Mouse (Mus musculus): ENCODE data around the gene Mtap.

Mtap gene

DNA sequence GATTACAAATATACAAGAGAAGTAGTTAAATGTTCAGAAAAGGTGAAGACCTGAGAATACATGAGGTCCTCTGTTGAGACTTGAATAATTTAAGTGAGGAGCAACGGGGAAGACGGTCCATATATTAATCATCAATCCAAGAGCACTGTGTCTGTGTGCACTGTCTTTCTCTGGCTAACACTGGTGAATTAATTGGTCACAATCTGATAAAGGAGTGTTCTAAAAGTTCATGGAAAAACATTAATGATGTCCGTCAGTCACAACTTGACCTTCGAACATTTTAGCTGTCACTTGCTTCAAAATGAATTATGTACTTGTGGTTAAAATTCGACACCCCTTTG lies 8.0 kb upstream of the Mtap start:
- in situ Hi-C loops (cut with MboI; ENCODE audit: low pct_unique_long_range_greater_than_20kb in 1 of 2, low sequenced_read_pairs in 2 of 2, unreplicated experiment in 1 of 2) = loop anchor here (10.0 to 25.0 kb wide), 2 partner anchors 158 to 244 kb away; partner anchors contain the start of genes Cdkn2a (in 1 of the 2) and Ifne (in 1 of the 2)

GRCm38 (mm10) chr4:89129311-89129913 lies 7.5 kb upstream of the Mtap start:
- in situ Hi-C loops (cut with MboI; ENCODE audit: low pct_unique_long_range_greater_than_20kb in 1 of 2, low sequenced_read_pairs in 2 of 2, unreplicated experiment in 1 of 2) = loop anchor here (10.0 to 25.0 kb wide), 2 partner anchors 158 to 245 kb away; partner anchors contain the start of genes Cdkn2a (in 1 of the 2) and Ifne (in 1 of the 2)

GRCm38 (mm10) chr4:89131795-89132194 lies 5.1 kb upstream of the Mtap start:
- in situ Hi-C loops (cut with MboI; ENCODE audit: low pct_unique_long_range_greater_than_20kb in 1 of 2, low sequenced_read_pairs in 2 of 2, unreplicated experiment in 1 of 2) = loop anchor here in 1 of 2 experiments (25.0 kb wide), 1 partner anchor 156 kb away; the partner anchor contains the start of gene Cdkn2a

DNA sequence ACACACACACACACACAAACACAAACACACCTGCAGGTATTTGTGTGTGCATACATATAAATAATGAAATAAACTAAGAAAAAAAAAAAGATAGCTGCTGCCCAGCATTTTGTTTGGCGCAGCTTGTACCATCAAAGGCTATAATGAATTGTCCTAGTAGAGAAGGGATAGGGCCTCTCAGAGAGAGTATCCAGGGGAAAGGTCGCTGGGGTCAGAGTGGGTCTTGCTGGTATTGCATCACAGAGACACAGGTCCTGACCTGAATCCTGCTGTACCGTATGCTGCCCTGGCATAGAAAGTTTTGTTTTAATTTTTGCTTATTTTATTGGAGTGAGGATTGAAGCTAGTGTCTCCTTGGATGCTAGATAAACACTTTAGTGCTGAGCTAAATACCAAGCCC lies 566 bp upstream of the Mtap start:
- in situ Hi-C loops (cut with MboI; ENCODE audit: low pct_unique_long_range_greater_than_20kb in 1 of 2, low sequenced_read_pairs in 2 of 2, unreplicated experiment in 1 of 2) = loop anchor here in 1 of 2 experiments (25.0 kb wide), 1 partner anchor 151 kb away; the partner anchor contains the start of gene Cdkn2a

DNA sequence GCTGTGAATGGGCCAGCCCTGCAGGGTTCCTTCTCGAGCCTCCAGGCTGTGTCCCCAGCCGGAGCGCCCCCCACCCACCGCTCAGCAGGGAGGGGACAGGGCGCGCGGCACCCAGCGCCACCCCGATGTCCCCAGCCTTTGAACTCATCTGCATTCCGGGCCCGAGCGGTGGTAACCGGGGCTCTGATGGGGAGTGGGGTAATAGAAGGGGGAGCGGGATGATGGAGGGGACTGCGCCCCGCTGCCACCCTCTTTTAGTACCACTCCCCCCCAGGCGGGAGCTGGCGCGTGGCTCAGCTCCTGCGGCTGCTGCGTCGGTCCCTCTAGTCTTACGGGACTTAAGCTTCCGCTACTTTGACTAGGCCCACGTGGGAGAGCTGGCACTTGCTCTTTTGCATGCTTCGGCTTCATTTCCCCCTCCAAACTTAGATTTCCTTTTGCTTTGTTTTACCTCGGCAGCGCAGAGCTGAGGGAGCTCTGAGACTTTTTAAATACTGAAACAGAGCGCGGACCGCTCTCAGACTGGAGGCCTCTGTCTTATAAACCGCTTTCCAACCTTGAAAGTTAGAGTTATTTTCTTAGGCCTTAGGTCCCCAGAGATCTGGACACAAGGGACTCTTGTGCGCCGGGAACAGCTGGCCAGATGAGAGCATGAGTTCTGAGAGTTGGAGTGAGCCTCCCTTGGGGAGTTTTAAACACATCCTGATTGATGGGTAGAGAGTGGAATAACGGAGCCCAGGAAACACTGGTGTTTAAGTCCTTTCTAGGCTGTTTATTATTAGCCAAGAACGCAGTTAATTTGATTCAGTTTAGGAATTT lies 829 bp downstream of the Mtap start:
- in situ Hi-C loops (cut with MboI; ENCODE audit: low pct_unique_long_range_greater_than_20kb in 1 of 2, low sequenced_read_pairs in 2 of 2, unreplicated experiment in 1 of 2) = loop anchor here in 1 of 2 experiments (25.0 kb wide), 1 partner anchor 150 kb away; the partner anchor contains the start of gene Cdkn2a

GRCm38 (mm10) chr4:89138361-89138651 lies 1.4 kb downstream of the Mtap start:
- in situ Hi-C loops (cut with MboI; ENCODE audit: low pct_unique_long_range_greater_than_20kb in 1 of 2, low sequenced_read_pairs in 2 of 2, unreplicated experiment in 1 of 2) = loop anchor here in 1 of 2 experiments (25.0 kb wide), 1 partner anchor 149 kb away; the partner anchor contains the start of gene Cdkn2a

GRCm38 (mm10) chr4:89140832-89141231 lies 3.9 kb downstream of the Mtap start:
- in situ Hi-C loops (cut with MboI; ENCODE audit: low pct_unique_long_range_greater_than_20kb in 1 of 2, low sequenced_read_pairs in 2 of 2, unreplicated experiment in 1 of 2) = loop anchor here (10.0 to 25.0 kb wide), 2 partner anchors 146 to 384 kb away; partner anchors contain the start of gene Cdkn2a (in 1 of the 2)

DNA sequence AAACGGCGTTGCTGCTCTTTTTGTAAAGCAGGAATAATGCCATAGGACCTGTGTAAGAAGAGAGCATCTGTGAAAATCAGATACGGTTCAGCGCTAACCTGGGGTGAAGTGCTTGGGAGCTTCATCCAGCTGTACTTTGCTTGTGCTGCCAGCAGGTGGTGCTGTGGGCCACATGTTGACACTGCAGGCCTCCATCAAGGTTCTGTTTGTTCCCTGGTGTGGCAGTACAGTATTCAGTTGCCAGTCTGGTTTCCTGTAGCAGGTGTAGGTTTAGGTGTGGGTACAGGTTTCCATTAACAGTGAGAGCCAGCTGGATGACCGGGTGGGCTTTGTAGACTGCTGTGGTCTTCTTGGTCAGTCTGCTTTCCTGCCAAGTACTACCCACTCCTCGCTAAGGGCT lies 8.5 kb downstream of the Mtap start:
- in situ Hi-C loops (cut with MboI; ENCODE audit: low pct_unique_long_range_greater_than_20kb in 1 of 2, low sequenced_read_pairs in 2 of 2, unreplicated experiment in 1 of 2) = loop anchor here (10.0 to 25.0 kb wide), 2 partner anchors 142 to 379 kb away; partner anchors contain the start of gene Cdkn2a (in 1 of the 2)

- in situ Hi-C loops (cut with MboI; ENCODE audit: low pct_unique_long_range_greater_than_20kb in 1 of 2, low sequenced_read_pairs in 2 of 2, unreplicated experiment in 1 of 2) = loop anchor here (10.0 to 25.0 kb wide), 2 partner anchors 141 to 379 kb away; partner anchors contain the start of gene Cdkn2a (in 1 of the 2)
Measured at GRCm38 (mm10) chr4:89146291-89146690, 9.4 kb downstream of the Mtap start.

- in situ Hi-C loops (cut with MboI; ENCODE audit: low pct_unique_long_range_greater_than_20kb in 1 of 2, low sequenced_read_pairs in 2 of 2, unreplicated experiment in 1 of 2) = loop anchor here (10.0 to 25.0 kb wide), 2 partner anchors 138 to 376 kb away; partner anchors contain the start of gene Cdkn2a (in 1 of the 2)
Measured at GRCm38 (mm10) chr4:89149261-89149660, 12.3 kb downstream of the Mtap start.

DNA sequence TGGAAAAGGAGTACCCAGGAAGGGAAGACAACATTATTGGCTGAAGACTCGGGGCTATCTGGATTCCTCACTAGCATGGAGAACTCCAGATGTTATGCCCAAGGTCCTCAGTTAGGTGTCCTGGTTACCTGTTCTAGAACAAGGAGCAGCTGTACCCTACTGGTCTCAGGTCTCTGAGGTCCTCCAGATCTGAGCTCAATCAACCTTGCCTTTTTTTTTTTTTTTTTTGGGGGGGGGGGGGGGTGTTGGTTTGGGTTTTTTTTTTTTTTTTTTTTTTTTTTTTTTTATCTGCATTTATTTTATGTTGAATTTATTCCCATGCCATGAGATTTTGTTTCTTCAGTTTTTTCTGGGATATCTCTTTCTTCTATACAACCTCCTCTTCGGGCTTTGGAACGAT lies 24.5 kb downstream of the Mtap start:
- in situ Hi-C loops (cut with MboI; ENCODE audit: low pct_unique_long_range_greater_than_20kb in 1 of 2, low sequenced_read_pairs in 2 of 2, unreplicated experiment in 1 of 2) = loop anchor here (25.0 kb wide), 2 partner anchors 126 to 526 kb away; partner anchors contain the start of genes Dmrta1 (in 2 of the 2) and Cdkn2a (in 1 of the 2)

- in situ Hi-C loops (cut with MboI; ENCODE audit: low pct_unique_long_range_greater_than_20kb in 1 of 2, low sequenced_read_pairs in 2 of 2, unreplicated experiment in 1 of 2) = loop anchor here (25.0 kb wide), 2 partner anchors 125 to 525 kb away; partner anchors contain the start of genes Dmrta1 (in 2 of the 2) and Cdkn2a (in 1 of the 2)
Measured at GRCm38 (mm10) chr4:89162496-89162895, 25.6 kb downstream of the Mtap start.

GRCm38 (mm10) chr4:89163613-89164012 lies 26.7 kb downstream of the Mtap start:
- in situ Hi-C loops (cut with MboI; ENCODE audit: low pct_unique_long_range_greater_than_20kb in 1 of 2, low sequenced_read_pairs in 2 of 2, unreplicated experiment in 1 of 2) = loop anchor here (25.0 kb wide), 2 partner anchors 124 to 524 kb away; partner anchors contain the start of genes Dmrta1 (in 2 of the 2) and Cdkn2a (in 1 of the 2)

- in situ Hi-C loops (cut with MboI; ENCODE audit: low pct_unique_long_range_greater_than_20kb in 1 of 2, low sequenced_read_pairs in 2 of 2, unreplicated experiment in 1 of 2) = loop anchor here (25.0 kb wide), 2 partner anchors 123 to 523 kb away; partner anchors contain the start of genes Dmrta1 (in 2 of the 2) and Cdkn2a (in 1 of the 2)
Measured at GRCm38 (mm10) chr4:89164681-89165080, 27.8 kb downstream of the Mtap start.

GRCm38 (mm10) chr4:89168877-89169276 lies 32.0 kb downstream of the Mtap start:
- in situ Hi-C loops (cut with MboI; ENCODE audit: low pct_unique_long_range_greater_than_20kb in 1 of 2, low sequenced_read_pairs in 2 of 2, unreplicated experiment in 1 of 2) = loop anchor here (25.0 kb wide), 2 partner anchors 118 to 518 kb away; partner anchors contain the start of genes Dmrta1 (in 2 of the 2) and Cdkn2a (in 1 of the 2)

DNA sequence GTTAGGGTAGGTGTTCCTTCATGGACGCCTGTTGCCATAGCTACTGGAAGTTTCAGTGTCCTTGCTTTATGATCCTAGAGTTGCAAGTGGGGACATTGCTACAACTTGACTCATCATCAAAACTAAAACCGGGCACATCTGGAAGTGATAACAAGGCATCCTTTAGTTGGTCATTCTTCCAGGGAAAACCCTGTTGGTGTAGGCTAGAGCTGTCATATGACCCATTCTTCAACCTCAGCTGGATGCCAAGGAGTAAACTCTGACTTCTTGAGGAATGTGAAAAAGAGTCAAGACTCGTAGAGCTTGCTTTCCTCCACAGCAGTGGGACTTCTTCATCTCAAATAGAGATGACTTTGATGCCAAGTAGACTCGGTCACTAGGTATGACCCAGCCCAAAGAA lies 32.8 kb downstream of the Mtap start:
- in situ Hi-C loops (cut with MboI; ENCODE audit: low pct_unique_long_range_greater_than_20kb in 1 of 2, low sequenced_read_pairs in 2 of 2, unreplicated experiment in 1 of 2) = loop anchor here (25.0 kb wide), 2 partner anchors 118 to 518 kb away; partner anchors contain the start of genes Dmrta1 (in 2 of the 2) and Cdkn2a (in 1 of the 2)

DNA sequence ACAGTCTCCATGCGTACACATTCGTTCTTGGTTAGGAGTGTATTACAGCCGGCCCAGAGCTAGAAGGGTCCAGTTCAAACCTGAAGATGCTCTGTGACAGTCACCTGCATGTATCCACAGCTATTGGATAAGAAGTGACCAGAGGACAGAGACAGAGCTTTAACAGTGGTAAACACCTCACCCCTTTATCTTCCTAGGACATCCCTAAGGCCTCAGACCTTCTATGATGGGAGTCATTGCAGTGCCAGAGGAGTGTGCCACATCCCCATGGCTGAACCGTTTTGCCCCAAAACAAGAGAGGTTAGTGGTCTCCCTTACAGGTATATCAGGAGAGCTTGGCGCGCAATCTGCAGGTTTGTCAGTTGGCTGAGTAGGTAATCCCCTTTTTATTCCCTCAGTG lies 34.0 kb downstream of the Mtap start:
- in situ Hi-C loops (cut with MboI; ENCODE audit: low pct_unique_long_range_greater_than_20kb in 1 of 2, low sequenced_read_pairs in 2 of 2, unreplicated experiment in 1 of 2) = loop anchor here (25.0 kb wide), 2 partner anchors 116 to 516 kb away; partner anchors contain the start of genes Dmrta1 (in 2 of the 2) and Cdkn2a (in 1 of the 2)

All from mouse embryonic stem cell (cell line).